Mouse (Mus musculus): ENCODE measurements around the gene Gm9195. TPM values are rescaled to one million over a fixed set of nuclear protein-coding genes. Genes with fewer than 3 reads are reported as not detected.

Gene Gm9195
- total RNA-seq, 2 experiments from 2014 or later, result not detected

GRCm38 (mm10) chr14:72442936-72443335 lies 48.7 kb downstream of the Gm9195 start:
- DNase-seq, result no peak

DNA sequence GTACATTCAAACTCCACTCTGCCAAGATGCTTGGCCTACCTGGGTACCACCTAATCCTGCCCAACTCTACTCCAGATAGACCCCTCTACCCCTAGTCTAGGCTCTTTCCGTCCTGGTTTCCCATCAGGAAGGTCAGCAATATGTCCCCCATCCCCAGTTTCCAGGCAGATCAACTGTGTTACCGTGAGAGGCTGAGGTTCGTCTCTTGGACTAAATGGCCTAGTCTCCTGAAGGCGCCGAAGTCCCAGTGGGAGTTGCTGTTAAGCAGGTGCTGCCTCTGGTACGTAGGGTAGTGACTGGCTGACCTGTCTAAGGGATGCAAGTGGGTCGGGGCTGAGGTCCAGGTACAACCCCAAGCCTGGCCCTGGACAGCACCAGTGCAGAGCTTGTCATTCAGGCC lies 50.7 kb downstream of the Gm9195 start:
- no peak for DNase-seq

GRCm38 (mm10) chr14:72440436-72440835 lies 51.2 kb downstream of the Gm9195 start:
- no peak for DNase-seq

DNA sequence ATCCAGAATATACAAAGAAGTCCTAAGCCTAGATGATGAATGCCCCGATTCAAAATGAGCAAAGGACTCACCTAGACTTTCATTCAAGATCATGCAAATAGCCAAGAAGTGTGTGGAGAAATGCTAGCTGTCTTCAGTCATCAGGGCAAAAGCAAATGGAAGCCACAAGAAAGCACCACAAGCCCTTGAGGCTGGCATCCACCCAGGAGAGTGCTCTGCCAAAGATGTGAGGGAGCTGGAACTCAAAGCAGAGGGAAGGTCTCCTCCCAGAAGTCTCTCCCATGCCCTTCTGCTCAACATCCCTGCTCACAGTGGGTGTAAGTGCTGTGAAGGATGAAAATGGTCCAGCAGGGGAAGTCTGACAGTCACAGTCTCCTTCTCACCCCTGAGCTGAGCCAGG lies 52.7 kb downstream of the Gm9195 start:
- no peak for DNase-seq

- DNase-seq, result peak; percentile 2 to 29
Observed at GRCm38 (mm10) chr14:72389696-72390095, 101.9 kb downstream of the Gm9195 start.

GRCm38 (mm10) chr14:72389288-72389687 lies 102.3 kb downstream of the Gm9195 start:
- no peak for DNase-seq

DNA sequence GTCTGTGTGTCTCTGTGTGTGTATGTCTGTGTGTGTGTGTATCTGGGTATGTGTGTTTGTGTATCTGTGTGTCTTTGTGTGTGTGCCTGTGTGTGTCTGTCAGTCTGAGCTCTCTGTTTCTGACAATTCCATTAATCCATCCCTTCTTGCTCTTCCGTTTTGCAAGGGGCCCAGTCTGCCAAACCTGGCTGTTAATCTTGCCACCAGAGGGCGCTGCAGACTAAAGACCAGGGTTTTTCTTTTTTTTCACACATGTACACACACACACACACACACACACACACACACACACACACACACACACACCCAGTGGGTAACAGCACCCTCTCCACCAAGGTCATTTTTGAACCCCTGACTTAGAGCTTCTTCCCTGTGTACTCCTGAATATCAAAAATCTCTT lies 114.4 kb downstream of the Gm9195 start:
- peak; percentile 40 to 52 for DNase-seq

Other genes with a start within 250 kb of the Gm9195 start
- gene Fndc3a, start 218.2 kb upstream of the Gm9195 start, total RNA-seq (2021), result 10 to 100 TPM; 62.6 to 78.5 TPM

Data from adrenal gland, postnatal 36 days (tissue).